Mouse (Mus musculus) MN1 (cell line): Measurements from ENCODE around the gene Hopx.

ENCODE experiments used
- DNase-seq: peaks from one replicate; pipeline ENCODE4 v3.0.0-alpha.2; 2016; ENCODE audit warnings: low spot score

The Hopx gene

DNA sequence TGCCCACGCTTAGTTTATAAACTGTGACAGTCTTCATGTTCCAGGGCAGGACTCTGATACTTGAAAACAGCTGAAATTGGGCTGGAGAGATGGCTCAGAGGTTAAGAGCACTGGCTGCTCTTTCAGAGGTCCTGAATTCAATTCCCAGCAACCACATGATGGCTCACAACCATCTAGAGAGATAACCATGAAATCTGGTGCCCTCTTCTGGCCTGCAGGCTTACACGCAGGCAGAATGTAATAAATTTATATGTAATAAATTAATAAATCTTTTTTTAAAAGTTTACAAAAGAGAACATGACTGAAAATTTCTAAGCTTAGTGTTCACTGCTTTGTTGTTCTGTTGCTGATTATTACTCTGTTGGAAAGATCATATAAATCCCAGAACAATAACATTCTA, 43.9 kb downstream of the Hopx start:
- DNase-seq, result no peak

GRCm38 (mm10) chr5:77067321-77067720, 47.6 kb downstream of the Hopx start:
- DNase-seq, result no peak

GRCm38 (mm10) chr5:77061372-77062038, 53.4 kb downstream of the Hopx start:
- DNase-seq, result no peak

- no peak for DNase-seq
These were observed 54.6 kb downstream of the Hopx start for GRCm38 (mm10) chr5:77060363-77060762.

- DNase-seq, result no peak
These were observed 58.0 kb downstream of the Hopx start for GRCm38 (mm10) chr5:77056881-77057440.

DNA sequence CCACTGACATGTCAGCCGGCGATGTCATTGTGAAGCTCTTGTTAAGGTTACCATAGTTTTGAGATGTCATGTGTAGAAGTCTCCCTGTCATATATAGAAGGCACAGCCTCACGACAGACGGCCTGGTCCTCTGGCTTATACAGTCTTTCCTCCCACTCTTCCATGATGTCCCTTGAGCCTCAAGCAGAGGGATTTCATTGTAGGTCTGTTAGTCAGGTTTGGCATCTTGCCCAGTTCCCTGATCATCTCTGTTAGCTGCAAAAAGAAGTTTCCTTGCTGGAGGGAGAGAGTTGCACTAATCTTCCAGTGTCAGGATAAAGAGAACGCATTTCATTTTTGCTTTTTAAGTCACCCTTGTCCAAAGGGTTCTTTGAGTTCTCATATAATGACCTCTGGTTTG, 62.3 kb downstream of the Hopx start:
- peak; percentile 43 for DNase-seq

GRCm38 (mm10) chr5:77044362-77044761, 70.6 kb downstream of the Hopx start:
- no peak for DNase-seq

DNA sequence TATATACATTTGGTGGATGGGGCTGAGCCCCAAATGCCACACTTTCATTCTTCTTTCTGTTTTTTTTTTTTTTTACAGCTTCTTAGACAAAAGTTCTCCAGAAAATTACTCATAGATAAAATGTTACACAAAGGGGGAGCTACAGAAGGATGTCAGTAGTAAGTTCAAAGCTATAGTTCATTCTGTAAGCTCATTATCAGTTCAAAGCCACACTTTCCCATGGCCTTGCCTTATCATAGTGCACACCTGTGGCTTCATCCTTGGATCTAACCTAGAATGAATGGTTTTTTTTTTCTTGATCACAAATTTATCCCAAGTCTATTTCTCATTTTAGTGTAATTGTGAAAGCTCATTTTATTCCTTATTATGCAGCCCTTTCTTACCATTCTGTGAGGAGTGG, 75.5 kb downstream of the Hopx start:
- DNase-seq, result no peak

GRCm38 (mm10) chr5:77038451-77038850, 76.5 kb downstream of the Hopx start:
- DNase-seq, result no peak
